Mouse (Mus musculus) liver, adult (tissue): Measurements from ENCODE around the gene Gm9922.

ENCODE experiments used
- GATA4 ChIP-seq: IDR thresholded peaks from 2 replicates; pipeline ENCODE4 v1.6.1; 2014; ENCODE audit warnings: mild to moderate bottlenecking, low read length; ENCODE audit not compliant: insufficient replicate concordance

The Gm9922 gene

DNA sequence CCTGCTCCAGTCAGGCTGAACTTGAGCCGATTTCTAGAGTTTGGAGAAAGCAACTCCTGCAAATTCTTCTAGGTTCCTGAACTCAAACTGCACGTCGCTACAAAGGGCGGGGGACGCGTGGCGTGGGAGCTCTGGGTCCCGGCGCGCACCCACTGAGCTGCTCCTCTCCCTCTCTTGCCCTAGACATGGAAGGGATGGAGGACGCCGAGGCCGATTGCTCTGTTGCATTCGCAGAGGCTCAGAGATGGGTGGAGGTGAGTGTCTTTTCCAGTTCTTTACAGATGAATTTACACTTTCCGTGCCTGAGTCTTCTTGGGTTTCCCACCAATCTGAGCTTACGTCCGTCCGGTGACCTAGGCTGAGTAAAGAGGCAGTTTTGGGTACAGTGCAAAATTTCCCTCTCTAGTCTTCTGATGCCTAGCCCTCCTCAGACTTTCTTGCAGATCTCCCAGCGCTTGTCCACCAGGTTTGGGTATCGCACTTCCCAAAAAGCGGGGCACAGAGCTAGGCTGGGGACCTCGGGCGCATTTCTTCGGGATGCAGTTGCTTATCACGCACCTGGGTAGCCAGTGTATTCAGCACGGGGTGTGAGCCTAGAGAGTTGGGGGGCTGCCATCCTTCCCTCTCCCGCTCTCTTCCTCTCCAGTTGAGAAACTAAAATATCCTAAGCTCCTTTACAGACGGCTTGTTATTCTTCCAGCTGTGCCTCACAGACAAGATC is 518 bp upstream of the Gm9922 start:
- no peak for TF ChIP-seq GATA4

DNA sequence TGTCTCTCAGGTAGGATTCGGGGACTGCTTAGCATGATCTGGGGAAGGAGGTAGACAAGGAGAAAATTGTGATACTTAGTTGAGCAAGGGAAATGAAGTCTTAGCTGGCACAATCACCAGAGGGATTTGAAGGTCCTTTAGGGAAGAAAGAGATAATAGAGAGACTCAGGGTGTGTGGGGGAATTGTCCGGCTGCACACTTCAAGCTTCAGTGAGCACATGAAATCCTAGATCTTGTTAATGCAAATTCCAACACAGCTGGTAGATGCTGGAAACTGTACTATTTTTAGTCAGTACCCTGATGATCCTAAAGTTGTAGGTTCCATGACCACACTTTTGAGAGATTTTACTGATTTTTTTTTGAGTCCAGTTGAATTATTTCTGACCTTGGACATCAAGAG is 15.2 kb downstream of the Gm9922 start:
- no peak for TF ChIP-seq GATA4

DNA sequence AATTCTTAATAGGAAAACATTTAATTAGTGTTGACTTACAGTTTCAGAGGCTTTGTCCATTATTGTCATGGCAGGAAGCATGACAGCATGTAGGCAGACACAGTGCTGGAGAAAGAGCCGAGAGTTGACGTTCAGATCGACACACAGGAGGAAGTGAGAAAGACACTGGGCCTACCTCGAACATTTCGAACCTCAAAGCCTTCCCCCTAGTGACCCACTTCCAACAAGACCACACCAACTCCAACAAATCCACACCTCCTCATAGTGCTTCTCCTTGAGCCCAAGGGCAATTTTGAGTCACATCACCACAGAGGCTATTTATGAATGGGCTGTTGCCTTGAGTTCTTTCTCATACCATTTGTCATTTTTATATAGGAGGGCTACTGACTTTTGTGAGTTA is 22.5 kb downstream of the Gm9922 start:
- no peak for TF ChIP-seq GATA4

DNA sequence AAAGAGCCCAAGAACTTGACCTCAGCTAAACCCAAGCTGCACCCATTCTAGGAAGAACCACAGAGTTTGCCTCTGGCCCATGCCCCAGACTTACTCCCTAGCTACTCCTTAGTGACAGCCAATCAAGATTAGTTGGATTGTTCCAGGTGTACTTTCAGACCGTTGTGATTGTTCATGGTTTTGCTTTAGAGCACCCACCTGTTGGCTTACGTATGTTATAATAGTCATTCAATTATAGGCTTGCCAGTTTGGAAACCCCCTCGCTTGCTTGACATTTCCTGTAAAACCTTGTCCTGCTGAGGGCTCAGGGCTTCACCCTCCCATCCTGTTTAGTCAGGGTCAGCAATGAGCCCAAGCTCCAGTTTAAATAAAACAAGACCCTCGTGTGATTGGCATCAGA is 25.1 kb downstream of the Gm9922 start:
- no peak for TF ChIP-seq GATA4

DNA sequence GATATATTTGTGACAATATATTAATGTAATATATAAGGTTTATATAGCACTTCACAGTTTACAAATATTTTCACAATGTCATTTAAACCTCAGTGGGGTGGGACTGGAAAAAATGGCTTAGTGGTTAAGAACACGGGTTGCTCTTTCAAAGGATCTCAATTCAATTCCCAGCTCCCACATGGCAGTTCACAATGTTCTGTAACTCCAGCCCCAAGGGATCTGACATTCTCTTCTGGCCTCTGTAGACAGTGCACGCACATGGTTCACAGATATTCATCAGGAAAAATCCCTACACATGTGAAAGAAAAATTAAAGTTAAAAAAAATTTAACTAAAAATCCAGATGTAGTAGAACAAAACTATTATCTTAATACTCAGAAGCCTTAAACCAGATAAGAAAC is 41.2 kb downstream of the Gm9922 start:
- no peak for TF ChIP-seq GATA4

DNA sequence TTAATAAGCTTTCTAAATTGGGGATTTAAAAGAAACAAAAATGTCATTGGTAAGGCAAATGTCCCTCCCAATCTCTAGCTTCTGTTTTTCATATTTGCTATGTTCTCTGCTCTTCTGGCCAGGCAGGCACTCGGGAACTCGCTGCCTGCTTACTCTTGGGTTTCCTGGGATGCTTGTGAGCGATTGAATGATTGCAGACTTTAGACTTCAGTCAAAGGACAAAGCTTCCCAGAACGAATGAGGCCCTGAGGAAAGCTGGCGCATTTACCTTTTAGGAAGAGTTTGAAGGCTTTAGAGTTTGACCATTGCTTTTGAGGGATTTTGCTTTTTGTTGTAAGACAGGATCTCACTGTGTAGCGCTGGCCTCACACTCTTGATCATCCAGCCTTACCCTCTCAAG is 41.9 kb downstream of the Gm9922 start:
- TF ChIP-seq GATA4: no peak
